Mouse (Mus musculus) cerebellum, adult 11-12 months (tissue): Measurements from ENCODE around the gene Itpr3.
A peak's percentile ranks its signal among the peaks of the same experiment; 100 is the strongest.

Experiments
- DNase-seq: peaks from one replicate; pipeline ENCODE4 v3.0.0; 2022

The Itpr3 gene

DNA sequence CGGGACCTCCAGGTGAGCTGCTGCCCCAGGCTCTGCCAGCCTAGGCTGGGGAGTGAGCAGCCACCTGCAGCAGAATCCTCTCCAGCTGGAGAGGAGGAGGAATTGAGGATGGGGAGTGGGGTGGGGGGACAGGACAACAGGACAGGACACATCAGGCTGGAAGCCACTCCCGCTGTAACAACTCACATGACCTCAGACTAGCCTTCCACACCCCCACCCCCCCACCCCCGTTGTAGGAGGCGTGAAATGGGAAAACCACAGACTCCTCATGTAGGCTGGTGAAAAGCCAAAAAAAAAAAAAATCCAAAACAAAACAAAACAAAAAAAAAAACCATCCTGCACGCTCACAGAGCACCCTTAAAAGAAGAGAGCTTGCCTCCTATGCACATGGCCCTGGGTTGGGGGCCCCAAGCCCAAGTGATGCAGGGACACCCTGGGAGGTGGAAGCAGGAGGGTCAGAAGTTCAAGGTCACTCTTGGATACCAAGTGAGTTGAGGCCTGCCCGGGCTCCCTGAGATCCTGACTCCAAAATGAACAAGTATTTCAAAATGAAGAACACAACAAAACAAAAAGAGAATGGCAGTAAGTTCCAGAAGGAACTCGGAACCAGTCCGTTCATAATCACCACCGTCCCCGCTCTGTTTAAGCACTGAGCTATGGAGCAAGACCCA is 17.5 kb upstream of the Itpr3 start:
- no peak for DNase-seq

GRCm38 (mm10) chr17:27040304-27041045 is 16.6 kb upstream of the Itpr3 start:
- no peak for DNase-seq

- no peak for DNase-seq
These were observed 15.9 kb upstream of the Itpr3 start for GRCm38 (mm10) chr17:27041046-27041786.

DNA sequence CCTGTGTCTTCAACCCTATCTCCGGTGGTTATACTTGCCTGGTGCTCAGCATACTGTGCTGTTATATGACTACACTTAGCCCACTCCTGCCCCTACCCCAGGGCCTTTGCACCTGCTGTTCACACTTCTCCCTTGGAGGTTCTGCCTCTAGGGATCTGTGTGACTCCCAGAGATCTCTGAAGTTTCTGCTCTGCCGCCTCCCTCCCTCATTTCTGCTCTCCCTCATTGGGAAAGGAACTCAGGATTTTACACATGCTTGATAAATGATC is 15.4 kb upstream of the Itpr3 start:
- no peak for DNase-seq

DNA sequence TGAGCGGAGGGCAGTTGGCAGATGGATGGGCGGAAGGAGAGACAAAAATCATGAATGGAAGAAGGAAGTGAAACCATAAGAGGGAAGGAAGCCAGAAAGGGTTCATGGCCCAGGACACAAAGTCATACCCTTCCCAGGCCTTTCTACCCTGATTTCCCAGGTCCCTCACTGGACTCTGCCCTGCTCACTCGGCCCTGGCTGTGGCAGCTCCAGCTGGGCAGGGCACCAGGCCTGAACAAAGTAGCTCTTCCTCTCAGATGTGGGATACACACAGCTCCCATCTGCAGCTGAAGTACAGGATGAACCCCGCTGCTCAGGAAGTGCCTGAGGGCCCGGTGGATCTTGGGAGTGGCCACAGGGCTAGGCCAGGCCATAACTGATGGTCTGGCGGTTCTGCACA is 14.3 kb upstream of the Itpr3 start:
- DNase-seq: no peak

DNA sequence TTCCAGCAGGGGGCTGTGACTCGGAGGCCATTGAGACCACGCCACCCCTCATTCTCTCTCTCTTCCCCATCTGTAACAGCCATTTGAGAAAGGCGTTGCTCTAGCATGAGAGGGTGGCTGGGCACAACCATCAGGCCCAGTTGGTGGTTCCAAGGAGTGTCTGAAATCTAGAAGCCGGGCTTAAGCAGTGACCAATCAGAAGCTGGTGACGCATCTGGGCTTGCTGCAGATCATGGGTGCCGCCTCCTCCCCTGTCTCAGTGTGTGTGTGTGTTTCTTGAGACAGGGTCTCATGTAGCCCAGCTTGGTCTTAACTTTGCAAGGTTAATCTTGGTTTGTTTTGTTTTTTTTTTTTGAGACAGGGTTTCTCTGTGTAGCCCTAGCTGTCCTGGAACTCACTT is 11.9 kb upstream of the Itpr3 start:
- DNase-seq: no peak

DNA sequence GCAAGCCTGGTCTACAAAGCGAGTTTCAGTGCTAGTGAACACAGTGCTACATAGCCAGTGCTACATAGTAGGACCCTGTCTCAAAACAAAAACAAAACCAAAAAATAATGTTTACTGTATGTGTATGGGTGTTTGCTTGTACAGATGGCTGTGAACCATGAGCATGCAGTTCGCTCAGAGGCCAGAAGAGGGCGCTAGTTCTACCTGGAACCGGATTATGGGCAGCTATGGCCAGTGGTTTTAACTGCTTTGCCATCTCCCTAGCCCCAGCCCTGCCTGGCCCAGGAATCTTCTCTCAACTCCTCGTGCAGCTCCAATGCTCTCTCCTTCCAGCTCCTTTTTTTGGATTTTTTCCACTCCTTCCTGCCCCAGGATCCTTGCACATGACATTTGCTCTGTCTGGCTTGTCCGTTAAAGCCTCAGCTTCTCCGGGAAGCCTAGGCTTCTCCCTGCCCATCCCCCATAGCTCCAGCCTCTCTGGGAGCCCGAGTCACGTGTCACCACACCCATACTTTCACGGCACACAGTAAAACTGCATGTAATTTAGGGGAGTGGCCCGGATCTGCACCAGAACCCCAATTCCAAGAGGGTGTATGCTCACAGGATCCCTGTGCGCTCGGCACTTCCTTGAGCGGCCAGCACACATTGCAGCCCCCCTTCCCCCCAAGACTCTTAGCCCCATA is 9.2 kb upstream of the Itpr3 start:
- DNase-seq: no peak

- no peak for DNase-seq
These were observed 8.5 kb upstream of the Itpr3 start for GRCm38 (mm10) chr17:27048445-27049239.

GRCm38 (mm10) chr17:27050853-27051252 is 6.3 kb upstream of the Itpr3 start:
- no peak for DNase-seq

DNA sequence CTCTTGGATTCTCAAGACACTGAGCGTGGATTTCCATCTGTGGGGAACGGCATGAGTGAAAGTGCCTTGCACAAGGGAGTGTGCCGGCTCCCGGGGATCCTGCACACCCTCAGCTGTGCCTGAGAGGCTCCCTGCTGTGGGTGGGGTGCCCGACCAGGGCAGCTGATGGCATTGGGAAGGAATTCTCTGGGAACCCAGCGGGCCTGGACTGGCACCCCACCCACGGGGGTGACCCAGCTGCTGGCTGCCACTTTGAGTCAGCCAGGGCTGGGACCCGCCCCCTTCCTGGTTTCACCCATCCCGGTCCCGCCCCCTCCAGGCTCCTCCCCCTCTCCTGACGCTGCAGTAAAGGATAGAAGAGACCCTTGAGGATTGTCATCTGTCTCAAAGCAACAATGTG is 5.6 kb upstream of the Itpr3 start:
- peak; percentile 5 for DNase-seq

GRCm38 (mm10) chr17:27056170-27056569 is 934 bp upstream of the Itpr3 start:
- DNase-seq: no peak

DNA sequence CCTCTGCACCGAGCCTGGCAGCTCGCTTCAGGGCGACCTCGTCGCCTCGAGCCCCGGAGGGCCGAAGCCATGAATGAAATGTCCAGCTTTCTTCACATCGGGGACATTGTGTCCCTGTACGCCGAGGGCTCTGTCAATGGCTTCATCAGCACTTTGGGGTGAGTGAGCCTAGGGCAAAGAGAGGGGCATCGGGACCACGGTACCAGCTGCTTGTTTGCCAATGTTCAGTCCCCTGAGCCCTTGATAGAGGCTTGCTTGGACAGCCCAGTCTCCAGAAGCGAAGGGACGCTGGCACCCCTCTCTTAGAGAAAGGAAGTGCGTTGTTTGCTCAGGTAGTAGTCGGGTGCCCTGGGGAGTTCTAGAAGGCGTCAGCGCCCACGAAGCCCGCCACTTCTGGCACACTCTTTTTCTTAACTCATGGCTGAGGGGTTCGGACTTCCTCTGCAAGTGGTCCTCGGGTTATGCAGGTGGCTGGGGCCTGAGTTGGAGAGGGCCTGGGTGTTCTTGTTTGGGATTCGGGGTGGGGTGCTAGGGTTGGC is 482 bp downstream of the Itpr3 start:
- DNase-seq: peak; percentile 39

DNA sequence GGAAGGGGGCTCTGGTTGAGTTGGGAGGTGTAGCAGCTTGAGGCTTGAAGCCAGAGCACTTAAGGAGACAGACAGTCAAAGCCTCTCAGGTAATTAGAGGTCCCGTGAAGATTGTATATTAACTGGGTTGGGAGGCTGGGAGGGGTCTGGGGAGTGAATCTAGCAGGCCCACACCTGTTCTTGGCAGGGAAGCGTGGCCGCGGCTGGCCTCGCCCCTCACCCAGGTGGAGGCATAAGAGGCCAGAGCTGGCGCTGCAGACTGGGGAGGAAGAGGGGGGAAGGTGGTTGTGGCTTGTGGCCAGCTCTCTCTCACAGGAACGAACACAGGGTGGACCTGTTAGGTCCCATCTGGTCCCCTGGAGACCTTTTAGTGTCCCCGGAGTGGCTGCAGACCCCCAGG is 3.6 kb downstream of the Itpr3 start:
- DNase-seq: no peak

DNA sequence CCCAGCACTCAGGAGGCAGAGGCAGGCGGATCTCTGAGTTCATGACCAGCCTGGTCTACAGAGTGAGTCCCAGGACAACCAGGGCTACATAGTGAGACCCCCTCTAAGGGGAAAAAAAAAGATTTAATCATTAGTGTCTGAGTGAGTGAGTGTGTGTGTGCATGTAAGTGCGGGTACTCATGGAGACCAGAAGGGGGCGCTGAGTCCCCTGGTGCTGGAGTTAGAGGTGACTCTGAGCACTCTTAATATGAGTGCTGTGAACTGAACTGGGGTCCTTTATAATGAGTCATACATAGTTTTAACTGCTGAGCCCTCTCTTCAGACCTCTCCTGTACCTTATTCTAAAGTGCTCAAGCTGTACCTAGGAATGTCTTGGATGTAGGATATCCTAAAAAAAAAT is 4.6 kb downstream of the Itpr3 start:
- DNase-seq: no peak

DNA sequence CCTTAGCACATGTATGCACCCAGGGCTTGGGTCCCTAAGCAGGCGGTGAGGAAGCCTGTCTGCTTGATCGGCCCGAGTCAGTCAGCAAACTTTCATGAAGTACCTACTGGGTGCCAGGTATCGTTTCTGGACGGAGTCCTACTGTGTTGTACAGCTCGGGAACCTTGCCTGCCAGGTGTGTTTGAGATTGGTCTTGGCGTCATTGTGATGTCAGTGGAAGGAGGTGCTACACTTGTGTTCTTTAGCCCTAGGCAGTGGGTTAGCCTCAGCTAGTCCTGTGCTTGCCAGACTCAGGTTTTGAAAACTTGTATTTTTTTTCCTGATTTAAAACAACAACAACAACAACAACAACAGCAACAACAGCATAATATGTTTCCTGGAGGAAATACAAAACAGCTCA is 5.6 kb downstream of the Itpr3 start:
- no peak for DNase-seq

DNA sequence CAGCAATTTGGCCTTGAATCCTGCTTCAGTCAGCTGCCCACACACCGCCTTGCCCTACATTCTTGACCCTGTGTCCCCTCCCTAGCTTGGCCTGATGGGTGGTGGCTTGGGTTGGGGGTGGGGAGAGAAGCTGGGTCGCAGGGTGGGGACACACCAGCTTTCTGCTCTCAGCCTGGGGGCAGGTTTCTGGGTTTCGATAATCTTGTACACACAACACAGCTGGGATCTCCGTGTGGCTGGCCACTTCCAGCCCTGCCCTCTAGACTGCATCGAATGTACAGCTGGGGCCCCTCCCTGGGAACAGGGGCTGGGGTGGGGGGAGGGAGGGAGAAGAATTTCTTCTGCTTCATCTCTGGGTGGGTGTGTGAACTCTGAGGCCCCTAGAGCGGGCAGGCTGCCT is 6.6 kb downstream of the Itpr3 start:
- no peak for DNase-seq

DNA sequence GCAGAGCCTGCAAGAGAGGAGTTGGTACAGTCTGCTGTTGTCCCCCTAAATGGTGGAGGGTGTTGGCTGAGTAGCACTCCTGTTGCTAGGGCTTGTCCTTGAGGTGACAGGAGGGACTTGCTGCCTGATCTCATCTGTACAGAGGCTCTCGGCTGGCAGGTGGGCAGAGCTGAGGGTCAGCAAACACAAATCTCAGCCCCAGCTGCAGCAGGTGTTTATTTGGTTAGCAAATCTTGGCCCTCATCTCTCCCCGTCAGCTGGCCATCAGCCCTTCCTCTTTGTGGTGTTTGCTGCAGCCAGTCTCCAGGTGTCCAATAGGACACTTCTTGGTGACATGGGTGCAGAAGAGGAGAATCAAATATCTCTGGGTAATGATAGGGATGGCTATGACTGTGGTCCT is 7.1 kb downstream of the Itpr3 start:
- no peak for DNase-seq

GRCm38 (mm10) chr17:27066065-27066464 is 9.0 kb downstream of the Itpr3 start:
- DNase-seq: no peak

DNA sequence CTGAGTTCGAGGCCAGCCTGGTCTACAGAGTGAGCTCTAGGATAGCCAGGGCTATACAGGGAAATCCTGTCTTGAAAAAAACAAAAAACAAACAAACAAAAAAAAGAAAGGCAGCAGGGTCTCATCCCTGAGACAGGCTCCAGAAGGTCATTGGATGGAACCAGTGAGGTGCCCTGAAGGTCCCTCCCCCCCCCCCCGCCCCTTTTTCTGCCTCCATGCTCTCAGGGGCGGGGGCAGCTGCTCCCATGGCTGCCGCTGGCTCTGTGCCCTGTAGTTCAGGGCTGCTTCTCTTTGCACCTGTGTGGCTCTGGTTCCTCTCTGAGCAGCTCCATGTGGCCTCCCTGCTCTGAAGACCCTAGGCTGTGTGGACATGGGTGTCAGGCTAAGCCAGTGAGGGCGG is 12.0 kb downstream of the Itpr3 start:
- no peak for DNase-seq

- DNase-seq: peak; percentile 59
These were observed 13.8 kb downstream of the Itpr3 start for GRCm38 (mm10) chr17:27070913-27071312.

- DNase-seq: peak; percentile 92
These were observed 14.5 kb downstream of the Itpr3 start for GRCm38 (mm10) chr17:27071630-27072029.

GRCm38 (mm10) chr17:27072363-27072762 is 15.3 kb downstream of the Itpr3 start:
- DNase-seq: peak; percentile 51

DNA sequence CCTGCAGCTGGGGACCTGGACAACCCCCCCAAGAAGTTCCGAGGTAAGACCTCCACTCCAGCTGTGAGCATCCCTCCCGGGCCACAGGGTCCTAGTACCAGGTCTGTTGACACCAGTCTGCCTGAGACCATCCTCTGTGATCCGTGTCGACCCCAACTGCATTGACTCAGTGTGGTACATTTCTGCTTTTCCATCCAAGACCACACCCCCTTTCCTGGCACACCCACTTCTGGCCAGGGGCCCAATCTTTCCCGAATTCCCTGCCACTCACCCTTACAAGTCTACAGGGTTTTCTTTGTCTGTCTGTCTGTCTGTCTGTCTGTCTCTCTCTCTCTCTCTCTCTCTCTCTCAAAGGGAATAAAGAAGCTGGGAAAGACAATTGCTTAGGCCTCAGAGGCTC is 16.0 kb downstream of the Itpr3 start:
- no peak for DNase-seq
